Mouse (Mus musculus): ENCODE results near the gene Klc1.

DNA sequence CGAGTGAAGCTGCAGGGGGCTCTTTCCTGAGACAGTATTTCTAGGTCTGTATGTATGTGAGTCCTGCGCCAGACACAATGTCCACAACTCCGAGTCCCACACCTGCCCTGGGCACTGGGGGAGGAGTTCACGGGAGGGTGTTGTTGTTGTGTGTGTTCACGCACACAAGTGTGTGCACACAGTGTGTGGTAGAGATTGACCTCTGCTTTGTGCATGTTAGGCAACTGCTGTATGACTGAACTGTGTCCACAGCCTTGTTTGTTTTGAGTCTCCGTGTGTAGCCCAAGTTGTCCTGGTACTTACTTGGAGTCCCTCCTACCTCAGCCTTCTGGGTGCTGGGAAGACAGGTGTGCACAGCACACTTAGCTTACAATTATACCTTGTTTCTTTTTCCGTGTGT is 32.0 kb downstream of the Klc1 start:
- TF ChIP-seq CTCF (IDR thresholded peaks at IDR 0.05; ENCODE audit: borderline replicate concordance, control insufficient read depth, extremely low read depth, insufficient read depth, low read length, poor library complexity): no peak
- TF ChIP-seq POLR2A (IDR thresholded peaks at IDR 0.05; ENCODE audit: control insufficient read depth, extremely low read depth, insufficient read depth, low read length, poor library complexity): no peak
